Mouse (Mus musculus) liver, adult (tissue): ENCODE data around the gene Isca2.

Experiments used
- GATA4 ChIP-seq: IDR thresholded peaks from 2 replicates; pipeline ENCODE4 v1.6.1; 2014; ENCODE audit warnings: mild to moderate bottlenecking, low read length; ENCODE audit not compliant: insufficient replicate concordance

Gene Isca2

GRCm38 (mm10) chr12:84805228-84805842 is 32.3 kb downstream of the Isca2 start:
- TF ChIP-seq GATA4: no peak

DNA sequence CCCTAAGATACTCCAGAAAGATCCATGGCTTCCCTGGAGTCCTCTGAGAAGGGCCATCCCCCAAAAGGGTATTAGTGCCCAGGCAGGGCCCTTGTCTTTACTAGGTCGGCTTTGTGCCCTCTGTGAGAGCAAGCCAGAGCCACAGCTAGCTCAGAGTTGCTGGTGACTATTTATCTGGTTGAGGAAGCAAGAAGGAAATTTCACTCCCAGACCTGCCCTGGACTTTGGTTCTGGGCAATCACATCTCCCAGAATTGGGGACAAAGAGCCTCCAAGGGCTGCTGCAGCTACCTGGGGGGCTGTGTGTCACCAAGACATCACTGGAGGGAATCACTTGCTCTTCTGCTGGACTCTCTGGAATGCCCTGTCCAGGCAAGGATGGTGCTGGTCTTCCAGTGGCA is 33.0 kb downstream of the Isca2 start:
- TF ChIP-seq GATA4: no peak

GRCm38 (mm10) chr12:84806726-84807125 is 33.7 kb downstream of the Isca2 start:
- TF ChIP-seq GATA4: no peak

DNA sequence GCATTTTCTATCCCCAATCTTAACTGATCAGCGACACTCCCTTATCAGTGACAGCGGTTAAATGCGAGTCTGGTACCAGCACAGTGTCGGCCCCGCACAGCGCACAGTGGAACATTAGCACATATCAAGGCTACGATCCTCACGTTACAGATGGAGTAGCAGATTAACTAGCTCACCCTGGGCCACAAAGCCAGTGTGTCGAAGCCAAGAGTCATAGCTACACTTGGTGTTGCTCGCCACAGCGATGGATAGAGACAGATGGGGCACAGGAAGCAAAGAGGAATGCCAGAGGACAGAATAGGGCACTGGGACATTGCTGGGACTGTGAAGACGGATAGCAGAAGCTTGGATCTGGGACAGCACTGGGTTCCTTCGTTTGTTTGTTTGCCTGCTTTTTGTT is 34.3 kb downstream of the Isca2 start:
- peak; percentile 45; the same call in 1 of the 2 replicates for TF ChIP-seq GATA4

DNA sequence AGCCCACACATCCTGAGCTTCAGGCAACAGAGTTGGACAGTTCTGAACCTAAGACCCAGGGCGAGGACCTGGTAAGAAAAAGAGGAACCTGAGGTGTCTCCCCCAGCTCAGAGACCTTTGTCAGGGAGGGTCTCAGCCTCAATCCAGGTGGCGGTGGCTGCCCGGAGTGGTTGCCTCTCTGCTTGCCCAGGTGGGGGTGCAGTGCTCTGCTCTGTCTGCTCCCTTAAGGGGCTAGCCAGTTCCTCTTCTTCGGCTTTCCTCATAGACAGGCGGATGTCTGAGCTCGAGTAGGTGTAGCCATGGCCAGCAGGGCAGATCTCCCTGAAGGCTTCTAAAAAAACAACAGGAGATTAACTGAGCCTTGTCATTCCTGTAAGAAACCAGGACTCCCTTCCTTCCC is 36.0 kb downstream of the Isca2 start:
- TF ChIP-seq GATA4: no peak

DNA sequence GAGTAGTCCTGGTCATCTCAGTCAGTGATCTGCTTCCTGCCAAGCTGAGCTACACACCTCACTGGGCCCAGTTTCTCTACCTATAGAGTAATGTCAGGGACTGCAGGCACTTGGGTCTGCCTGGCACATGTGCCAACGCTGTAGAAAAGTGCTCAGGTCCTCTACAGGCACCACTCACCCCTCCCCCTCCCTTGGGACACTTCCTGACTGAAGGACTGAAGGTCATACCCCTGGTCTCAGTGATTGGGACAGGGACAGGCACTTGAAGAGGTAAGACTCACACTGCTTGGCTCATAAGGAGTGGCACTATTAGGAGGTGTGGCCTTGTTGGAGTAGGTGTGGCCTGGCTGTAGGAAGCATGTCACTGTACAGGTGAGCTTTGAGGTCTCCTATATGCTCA is 37.8 kb downstream of the Isca2 start:
- TF ChIP-seq GATA4: no peak

- TF ChIP-seq GATA4: no peak
Measured at GRCm38 (mm10) chr12:84811510-84811909, 38.5 kb downstream of the Isca2 start.

- TF ChIP-seq GATA4: no peak
Measured at GRCm38 (mm10) chr12:84812004-84812403, 39.0 kb downstream of the Isca2 start.

DNA sequence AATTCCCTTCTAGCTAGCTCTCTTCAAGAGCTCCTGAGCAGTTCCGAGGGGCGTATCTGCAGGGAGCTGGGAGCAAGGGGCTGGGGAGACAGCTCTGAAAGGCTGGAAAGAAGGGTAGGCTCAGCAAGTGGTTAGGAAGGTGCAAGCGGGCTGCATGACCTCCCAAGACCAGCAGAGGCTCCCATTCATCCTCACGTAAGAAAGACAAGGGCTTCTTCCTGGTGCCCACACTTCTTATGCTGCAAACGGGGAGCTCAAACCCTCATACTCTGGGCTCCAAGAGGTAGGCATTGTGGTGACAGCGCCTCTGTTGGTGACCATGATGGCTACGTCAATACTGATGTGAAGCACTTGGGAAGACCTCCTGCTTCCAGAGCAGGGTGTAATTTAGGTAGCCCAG is 40.7 kb downstream of the Isca2 start:
- no peak for TF ChIP-seq GATA4

DNA sequence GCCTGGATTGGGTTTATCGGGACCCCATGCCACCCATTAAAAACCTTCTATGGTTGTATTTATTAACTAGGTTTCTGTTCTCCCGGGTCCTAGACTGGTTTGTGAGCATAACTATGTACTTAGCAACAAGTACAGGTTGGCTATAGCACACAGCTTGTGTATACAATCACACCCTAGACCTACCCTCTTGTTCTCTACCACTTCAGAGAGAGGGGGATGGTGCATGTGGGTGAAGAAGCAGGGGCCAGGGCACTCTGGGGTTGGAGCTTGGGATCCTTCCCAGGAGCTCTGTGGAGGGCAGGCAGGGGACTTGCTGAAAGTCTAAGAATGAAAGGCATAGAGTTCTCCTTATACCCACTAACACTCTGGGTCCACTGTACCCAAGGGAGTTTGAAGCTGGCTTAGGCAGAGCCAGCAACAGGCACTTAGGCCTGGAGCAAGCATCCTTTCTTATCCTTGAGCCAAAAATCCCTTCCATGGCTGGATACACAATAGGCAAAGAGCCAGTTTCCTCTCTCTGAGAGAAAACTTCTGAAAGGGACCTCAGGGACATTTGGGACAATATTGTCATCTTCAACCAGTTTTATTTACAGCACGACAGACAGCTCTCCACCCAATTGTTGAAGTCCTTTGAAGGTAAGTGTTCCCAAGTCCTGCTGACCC is 41.7 kb downstream of the Isca2 start:
- TF ChIP-seq GATA4: no peak

GRCm38 (mm10) chr12:84818496-84818895 is 45.4 kb downstream of the Isca2 start:
- no peak for TF ChIP-seq GATA4

DNA sequence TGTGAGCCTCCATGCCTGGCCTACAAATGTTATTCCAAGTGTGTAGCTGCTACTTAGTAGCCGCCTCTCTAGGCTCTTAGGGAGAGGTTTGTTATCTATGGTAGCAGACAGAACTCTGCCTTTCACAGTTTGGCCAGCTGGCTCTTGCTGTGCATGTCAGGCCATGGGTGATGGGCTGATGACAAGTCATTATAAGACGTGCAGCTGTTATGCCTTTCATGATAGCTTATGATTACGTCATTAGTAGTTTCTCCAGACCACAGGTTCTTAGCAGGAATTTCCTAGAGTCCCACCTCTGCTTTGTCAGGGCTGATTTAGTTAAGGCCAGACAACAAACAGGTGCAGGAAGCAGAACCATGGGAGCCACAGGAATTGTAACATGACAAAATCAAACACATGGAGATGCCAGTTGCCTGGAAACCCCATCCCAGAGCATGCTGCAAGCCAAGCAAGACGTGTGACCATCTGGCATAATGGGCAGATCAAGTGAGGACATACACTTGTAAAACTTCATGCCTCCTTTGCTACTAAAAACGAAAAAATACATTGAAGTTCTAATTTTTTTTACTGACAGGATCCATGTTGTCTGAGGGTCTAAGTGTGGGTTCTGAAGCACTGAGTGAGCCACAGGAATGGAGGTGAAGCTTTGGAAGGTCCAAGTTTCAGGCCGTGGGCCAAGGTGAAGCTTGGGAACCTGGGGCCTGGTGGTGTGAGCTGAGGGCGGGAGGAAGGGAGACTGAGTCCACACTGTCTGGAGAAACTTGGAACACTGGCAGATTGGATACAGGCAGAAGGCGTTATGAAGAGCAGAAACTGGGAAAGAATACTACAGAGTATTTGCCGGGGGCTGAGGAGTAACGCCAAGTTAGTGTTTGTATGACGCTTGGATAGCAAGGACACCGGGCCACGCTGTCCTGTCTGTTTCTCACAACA is 46.5 kb downstream of the Isca2 start:
- no peak for TF ChIP-seq GATA4

GRCm38 (mm10) chr12:84823601-84824000 is 50.5 kb downstream of the Isca2 start:
- no peak for TF ChIP-seq GATA4

- TF ChIP-seq GATA4: no peak
Measured at GRCm38 (mm10) chr12:84824203-84824602, 51.2 kb downstream of the Isca2 start.
